Mouse (Mus musculus): ENCODE results near the gene Wdtc1. TPM values are rescaled to one million over a fixed set of nuclear protein-coding genes. Genes with fewer than 3 reads are reported as not detected.

Gene Wdtc1
- total RNA-seq, 2 experiments from 2014 or later: 56.6 to 60.8 TPM

- DNase-seq (ENCODE audit: low spot score in 2 of 2): no peak
- intact Hi-C loops (cut with DNase I): no loop called here
Observed at GRCm38 (mm10) chr4:133379046-133379347, 25.7 kb upstream of the Wdtc1 start.

DNA sequence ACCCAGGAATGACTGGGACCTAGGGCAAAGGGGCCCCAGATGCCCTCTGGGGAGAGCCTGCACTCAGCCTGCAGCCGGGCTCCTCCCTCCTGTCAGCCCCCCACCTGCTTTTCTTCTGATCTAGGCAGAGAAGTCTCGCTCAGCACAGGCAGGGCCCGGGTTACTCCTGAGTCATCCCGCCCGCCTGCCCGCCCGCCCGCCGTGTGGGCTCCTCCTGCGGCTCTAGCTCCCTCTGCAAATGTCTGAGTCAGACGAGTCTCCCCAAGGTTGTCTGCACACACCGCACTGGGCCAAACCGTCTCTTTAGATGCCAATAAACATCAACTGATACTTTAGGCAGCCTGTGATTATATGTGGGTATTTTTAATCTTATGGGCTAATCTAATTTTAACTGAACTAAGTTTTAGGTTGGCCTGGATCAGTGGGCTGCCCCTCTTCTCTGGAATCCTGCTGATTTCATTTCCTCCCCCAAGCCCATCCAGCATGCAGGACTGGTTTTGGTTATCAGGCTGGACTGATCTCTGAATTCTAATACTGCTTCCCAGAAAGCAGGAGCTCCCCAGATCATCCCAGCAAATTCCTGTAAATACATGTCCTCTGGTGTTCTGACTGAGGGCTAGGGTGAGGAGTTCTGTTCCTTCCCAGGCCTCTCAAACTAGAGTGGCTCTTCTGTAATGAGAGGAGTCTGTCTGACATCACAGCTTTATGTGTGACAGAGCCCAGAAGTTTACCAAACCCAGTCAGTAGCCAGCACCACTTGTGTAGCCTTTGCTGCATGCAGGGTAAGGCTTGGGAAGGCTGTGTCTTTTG, 25.2 kb upstream of the Wdtc1 start:
- intact Hi-C loops (cut with DNase I): no loop called here
- DNase-seq (ENCODE audit: low spot score in 2 of 2): no peak

GRCm38 (mm10) chr4:133375812-133376577, 22.7 kb upstream of the Wdtc1 start:
- intact Hi-C loops (cut with DNase I): no loop called here

DNA sequence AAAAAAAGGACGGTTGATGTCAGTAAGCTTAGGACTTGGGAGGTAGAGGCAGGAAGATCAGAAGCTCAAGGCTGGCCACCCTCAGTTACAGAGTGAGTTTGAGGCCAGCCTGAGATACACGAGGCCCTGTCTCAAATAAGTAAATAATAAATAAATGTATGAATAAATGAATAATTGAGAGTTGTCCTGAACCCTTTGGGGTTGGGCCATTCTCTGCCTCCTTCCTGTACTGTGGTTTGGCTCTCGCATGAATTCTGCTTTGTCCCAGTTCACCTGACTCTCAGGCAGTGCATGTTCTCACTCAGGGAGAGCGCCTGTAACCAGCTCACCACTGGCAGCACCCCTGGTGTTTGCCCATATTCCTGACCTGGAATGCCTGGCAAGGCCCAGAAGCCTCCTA, 20.7 kb upstream of the Wdtc1 start:
- no peak for DNase-seq (ENCODE audit: low spot score in 2 of 2)
- intact Hi-C loops (cut with DNase I): no loop called here

More at GRCm38 (mm10) chr4:133375812-133376577, 22.7 kb upstream of the Wdtc1 start:
- no peak for DNase-seq (ENCODE audit: low spot score in 2 of 2)

DNA sequence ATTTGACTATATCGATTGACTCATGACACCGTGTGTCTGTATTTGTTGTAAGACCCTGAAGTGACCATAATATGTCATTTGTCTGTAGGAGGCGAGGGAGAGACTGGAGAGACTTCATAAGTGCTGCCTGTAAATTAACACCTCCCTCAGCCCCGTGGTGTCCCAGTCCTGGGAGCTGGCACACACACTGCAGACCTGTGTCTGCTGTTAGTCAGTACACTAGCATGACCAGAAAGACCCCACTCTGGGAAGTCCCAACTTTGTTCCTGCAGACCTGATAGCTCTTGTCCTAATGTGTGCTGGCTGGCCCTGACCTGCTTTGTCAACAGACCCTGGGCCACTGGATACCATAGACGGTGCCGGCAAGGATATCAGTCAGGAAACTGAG, 19.0 kb upstream of the Wdtc1 start:
- DNase-seq (ENCODE audit: low spot score in 2 of 2): no peak
- intact Hi-C loops (cut with DNase I): no loop called here

- no peak for DNase-seq (ENCODE audit: low spot score in 2 of 2)
- intact Hi-C loops (cut with DNase I): no loop called here
Observed at GRCm38 (mm10) chr4:133371621-133372277, 18.5 kb upstream of the Wdtc1 start.

DNA sequence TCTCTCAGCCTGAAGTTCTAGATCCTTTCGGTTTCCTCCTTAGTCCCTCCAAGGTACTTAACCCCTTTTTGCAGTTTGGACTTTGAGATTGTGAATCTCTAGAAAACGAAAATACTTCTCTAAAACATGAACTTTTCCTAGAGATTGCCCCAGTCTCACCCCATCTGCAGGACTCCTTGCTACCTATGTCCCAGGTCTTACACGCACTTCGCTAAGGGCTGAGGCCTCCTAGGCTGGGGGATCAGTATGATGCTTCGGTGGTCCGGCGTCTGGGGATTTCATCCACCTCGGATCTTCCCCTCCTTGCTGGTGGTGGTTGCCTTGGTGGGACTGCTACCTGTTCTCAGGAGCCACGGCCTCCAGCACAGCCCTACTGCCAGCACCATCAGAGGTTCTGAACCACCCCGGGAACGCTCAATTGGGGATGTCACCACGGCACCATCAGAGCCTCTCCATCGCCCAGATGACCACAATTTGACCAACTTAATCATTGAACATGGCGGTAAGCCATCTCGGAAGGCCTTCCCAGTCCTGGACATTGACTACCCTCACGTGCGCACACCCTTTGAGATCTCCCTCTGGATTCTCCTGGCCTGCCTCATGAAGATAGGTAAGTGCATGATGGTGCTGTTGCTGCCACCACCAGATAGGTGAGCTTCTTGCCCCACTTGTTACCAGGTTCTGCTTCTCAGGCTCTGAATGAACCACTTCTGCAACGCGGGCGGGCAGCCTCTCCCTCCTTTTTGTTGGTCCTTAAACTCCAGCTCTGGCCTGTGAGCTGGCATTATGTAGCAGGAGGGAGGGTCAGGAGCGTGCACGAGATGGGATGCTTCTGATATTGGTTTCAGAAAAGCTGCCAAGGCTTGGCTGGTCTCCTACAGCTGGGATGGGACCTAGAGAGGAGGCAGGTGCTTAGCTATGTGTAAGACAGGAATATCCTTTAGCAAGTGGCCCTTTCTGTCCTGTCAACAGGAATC, 17.3 kb upstream of the Wdtc1 start:
- intact Hi-C loops (cut with DNase I): no loop called here
- no peak for DNase-seq (ENCODE audit: low spot score in 2 of 2)

GRCm38 (mm10) chr4:133369553-133370297, 16.4 kb upstream of the Wdtc1 start, which contains the start of gene Slc9a1:
Slc9a1 (plus strand) TSS chr4:133369706.
- intact Hi-C loops (cut with DNase I): no loop called here
- DNase-seq (ENCODE audit: low spot score in 2 of 2): peak; percentile 95 to 97

DNA sequence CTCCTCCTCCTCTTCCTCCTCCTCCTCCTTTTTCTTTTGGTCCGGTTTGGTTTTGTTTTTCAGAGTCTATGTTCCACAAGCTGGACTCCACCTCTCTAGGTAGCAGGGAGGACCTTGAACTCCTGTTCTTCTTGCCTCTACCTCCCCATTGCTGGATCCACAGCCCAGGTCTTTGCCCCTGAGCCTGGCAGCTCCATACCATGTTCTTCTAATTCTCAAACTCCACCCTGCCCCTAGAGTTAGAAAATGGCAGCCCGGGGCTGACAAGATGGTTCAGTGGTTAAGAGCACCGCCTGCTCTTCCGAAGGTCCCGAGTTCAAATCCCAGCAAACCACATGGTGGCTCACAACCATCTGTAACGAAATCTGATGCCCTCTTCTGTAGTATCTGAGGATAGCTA, 1.4 kb upstream of the Wdtc1 start:
- no peak for DNase-seq (ENCODE audit: low spot score in 2 of 2)
- intact Hi-C loops (cut with DNase I): no loop called here

GRCm38 (mm10) chr4:133352797-133353196, 484 bp downstream of the Wdtc1 start:
- intact Hi-C loops (cut with DNase I): no loop called here
- no peak for DNase-seq (ENCODE audit: low spot score in 2 of 2)

GRCm38 (mm10) chr4:133348051-133348775, 5.1 kb downstream of the Wdtc1 start:
- intact Hi-C loops (cut with DNase I): loop anchor here (5.0 kb wide), 1 partner anchor 36 kb away; no protein-coding TSS in a partner anchor
- no peak for DNase-seq (ENCODE audit: low spot score in 2 of 2)

DNA sequence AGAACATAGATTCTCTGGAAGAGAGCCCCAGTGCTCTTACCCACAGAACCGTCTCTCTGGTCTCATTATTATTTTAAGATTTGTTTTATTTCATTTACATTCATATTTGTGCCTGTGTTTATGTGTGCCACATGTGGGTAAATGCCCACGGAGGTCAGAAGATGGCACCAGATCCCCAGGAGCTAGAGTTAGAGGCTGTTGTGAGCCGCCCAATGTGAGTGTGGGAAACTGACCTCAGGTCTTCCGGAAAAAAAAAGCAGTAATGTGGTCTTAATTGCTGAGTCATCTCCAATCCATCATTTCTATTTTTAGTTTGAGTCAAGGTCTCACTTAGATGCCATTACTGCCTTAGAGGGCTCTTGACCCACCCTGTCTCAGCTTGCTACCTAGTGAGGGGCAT, 5.7 kb downstream of the Wdtc1 start:
- DNase-seq (ENCODE audit: low spot score in 2 of 2): no peak
- intact Hi-C loops (cut with DNase I): loop anchor here (5.0 kb wide), 1 partner anchor 35 kb away; no protein-coding TSS in a partner anchor

DNA sequence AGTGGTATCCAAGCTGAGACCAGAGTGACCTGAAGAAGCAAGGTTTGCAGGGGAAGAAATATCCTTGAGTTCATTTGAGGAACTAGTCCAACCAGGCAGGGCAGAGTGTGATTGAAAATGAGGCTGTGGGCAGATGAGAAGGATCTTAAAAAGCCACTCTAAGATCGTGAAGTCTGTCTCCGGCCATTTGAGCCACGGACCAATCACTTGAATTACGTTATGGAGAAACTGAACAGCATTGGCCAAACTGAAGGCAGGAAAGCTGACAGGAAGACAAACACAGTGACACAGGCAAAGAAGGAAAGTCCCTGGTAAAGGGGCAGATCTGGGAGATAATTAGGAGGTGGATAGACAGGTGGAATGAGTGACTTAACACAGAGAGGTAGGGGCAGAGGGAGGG, 6.7 kb downstream of the Wdtc1 start:
- intact Hi-C loops (cut with DNase I): loop anchor here (5.0 kb wide), 1 partner anchor 34 kb away; no protein-coding TSS in a partner anchor
- no peak for DNase-seq (ENCODE audit: low spot score in 2 of 2)

- intact Hi-C loops (cut with DNase I): loop anchor here (5.0 kb wide), 1 partner anchor 33 kb away; no protein-coding TSS in a partner anchor
- DNase-seq (ENCODE audit: low spot score in 2 of 2): no peak
Observed at GRCm38 (mm10) chr4:133345702-133346101, 7.6 kb downstream of the Wdtc1 start.

DNA sequence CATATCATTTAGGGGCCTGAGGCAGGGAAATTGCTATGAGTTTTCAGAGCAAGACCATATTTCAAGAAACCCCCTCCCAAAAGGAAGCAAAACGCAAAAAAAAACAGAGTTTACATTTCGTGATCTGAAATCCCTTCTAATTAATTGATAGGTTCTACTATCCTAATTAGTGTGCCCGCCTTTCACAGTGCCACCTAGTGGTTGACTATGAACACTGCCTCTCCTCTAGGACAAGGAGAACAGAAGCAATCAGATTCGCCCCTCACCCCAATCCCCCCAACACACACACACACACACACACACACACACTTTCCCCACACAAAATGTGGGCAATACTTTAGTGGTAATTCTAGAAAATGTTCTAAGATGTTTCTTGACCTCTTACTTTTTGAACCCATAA, 9.2 kb downstream of the Wdtc1 start:
- intact Hi-C loops (cut with DNase I): no loop called here
- DNase-seq (ENCODE audit: low spot score in 2 of 2): peak in 1 of 2 experiments; percentile 33

- intact Hi-C loops (cut with DNase I): no loop called here
- DNase-seq (ENCODE audit: low spot score in 2 of 2): no peak
Observed at GRCm38 (mm10) chr4:133340217-133340616, 13.1 kb downstream of the Wdtc1 start.

GRCm38 (mm10) chr4:133339148-133339749, 14.0 kb downstream of the Wdtc1 start:
- intact Hi-C loops (cut with DNase I): no loop called here
- peak; percentile 97 to 98 for DNase-seq (ENCODE audit: low spot score in 2 of 2)
